Mouse (Mus musculus): ENCODE measurements around the gene Hoxc12.

Hoxc12 gene

GRCm38 (mm10) chr15:102939256-102940155, 2.9 kb downstream of the Hoxc12 start:
- DNase-seq = peak in 1 of 2 experiments; percentile 57

GRCm38 (mm10) chr15:102942739-102943467, 6.3 kb downstream of the Hoxc12 start:
- DNase-seq = peak; percentile 73 to 81

GRCm38 (mm10) chr15:102943468-102943813, 6.9 kb downstream of the Hoxc12 start:
- DNase-seq = no peak

- DNase-seq = no peak
Measured at GRCm38 (mm10) chr15:102945185-102946077, 8.9 kb downstream of the Hoxc12 start.

- DNase-seq = no peak
Measured at GRCm38 (mm10) chr15:102947276-102947675, 10.7 kb downstream of the Hoxc12 start.

GRCm38 (mm10) chr15:102948842-102949241, 12.3 kb downstream of the Hoxc12 start:
- DNase-seq = no peak

- no peak for DNase-seq
Measured at GRCm38 (mm10) chr15:102949696-102950095, 13.1 kb downstream of the Hoxc12 start.

- DNase-seq = no peak
Measured at GRCm38 (mm10) chr15:102950877-102951276, 14.3 kb downstream of the Hoxc12 start.

- no peak for DNase-seq
Measured at GRCm38 (mm10) chr15:102953561-102953960, 17.0 kb downstream of the Hoxc12 start.

- DNase-seq = peak; percentile 67 to 75
Measured at GRCm38 (mm10) chr15:102954192-102955006, 17.8 kb downstream of the Hoxc12 start, which contains the start of gene Hoxc11. Gene Hoxc11 (plus strand): TSS chr15:102954427.

GRCm38 (mm10) chr15:102955007-102955382, 18.4 kb downstream of the Hoxc12 start:
- DNase-seq = peak in 1 of 2 experiments; percentile 78

- peak; percentile 63 to 70 for DNase-seq
Measured at GRCm38 (mm10) chr15:102955833-102956640, 19.5 kb downstream of the Hoxc12 start.

- DNase-seq = peak in 1 of 2 experiments; percentile 54
Measured at GRCm38 (mm10) chr15:102956906-102957305, 20.3 kb downstream of the Hoxc12 start.

- peak in 1 of 2 experiments; percentile 72 for DNase-seq
Measured at GRCm38 (mm10) chr15:102959663-102960191, 23.2 kb downstream of the Hoxc12 start.

- peak in 1 of 2 experiments; percentile 80 for DNase-seq
Measured at GRCm38 (mm10) chr15:102961728-102962127, 25.2 kb downstream of the Hoxc12 start.

GRCm38 (mm10) chr15:102962492-102962891, 25.9 kb downstream of the Hoxc12 start:
- peak in 1 of 2 experiments; percentile 68 for DNase-seq

GRCm38 (mm10) chr15:102963259-102963658, 26.7 kb downstream of the Hoxc12 start:
- DNase-seq = peak in 1 of 2 experiments; percentile 67

- peak; percentile 79 to 87 for DNase-seq
Measured at GRCm38 (mm10) chr15:102963671-102964640, 27.4 kb downstream of the Hoxc12 start.
